Mouse (Mus musculus): ENCODE data around the gene Srsf2. TPM values are rescaled to one million over a fixed set of nuclear protein-coding genes. Genes with fewer than 3 reads are reported as not detected.

Gene Srsf2
- polyA plus RNA-seq, 1 experiment, result 109 TPM

DNA sequence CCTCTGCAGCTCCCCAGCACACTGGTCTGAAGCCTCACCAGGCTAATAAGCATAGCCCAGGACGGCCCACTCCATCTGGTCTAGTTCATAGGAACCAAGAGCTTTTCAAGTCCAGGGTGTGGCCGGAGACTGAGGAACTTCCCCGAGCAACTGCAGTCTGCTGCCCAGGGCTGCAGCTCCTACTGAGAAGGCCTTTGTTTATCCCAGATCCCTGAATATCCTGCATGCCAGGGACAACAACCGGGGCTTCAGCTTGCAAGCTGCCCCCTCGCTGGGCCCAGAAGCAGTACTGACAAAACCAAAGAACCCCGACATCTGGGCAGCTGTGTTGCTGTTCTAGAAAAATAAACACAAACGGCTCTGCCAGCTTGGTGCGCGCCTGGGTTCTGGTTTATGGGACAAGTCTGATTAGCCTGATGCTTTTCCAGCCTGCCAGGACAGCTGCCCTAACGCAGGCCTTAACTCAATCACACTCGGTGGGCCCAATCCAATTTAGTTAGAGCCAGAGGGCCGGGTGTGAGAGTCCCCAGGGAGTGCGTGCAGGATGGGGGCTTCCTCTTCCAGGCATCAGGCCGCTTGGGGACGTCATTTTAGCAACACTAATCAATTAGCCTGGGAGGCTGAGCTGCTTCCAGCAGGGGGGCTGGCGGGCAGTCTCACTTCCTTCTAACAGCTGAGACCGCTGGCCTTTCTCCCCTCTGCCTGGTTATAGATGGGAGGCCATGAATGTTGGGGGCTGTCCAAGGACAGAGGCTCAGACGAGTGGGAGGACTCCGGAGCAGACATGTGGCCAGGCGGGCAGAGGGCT is 38.6 kb downstream of the Srsf2 start:
- H3K4me1 ChIP-seq (ENCODE audit: control insufficient read depth), result peaks cover 10% of the 10 kb centered on the region
- peaks cover 12% of the 10 kb centered on the region for H3K27me3 ChIP-seq (ENCODE audit: control insufficient read depth)
- H3K36me3 ChIP-seq (ENCODE audit: control insufficient read depth), result no peaks in the 10 kb centered on the region
- no peaks in the 10 kb centered on the region for H3K9me3 ChIP-seq (ENCODE audit: control insufficient read depth, low read length)
- H3K4me3 ChIP-seq (replicated peaks), result no peak overlapping the region
- TF ChIP-seq GATA1 (IDR thresholded peaks at IDR 0.05; ENCODE audit: low read length) (no peak), TAL1 (IDR thresholded peaks at IDR 0.05; ENCODE audit: low read length) (no peak)

DNA sequence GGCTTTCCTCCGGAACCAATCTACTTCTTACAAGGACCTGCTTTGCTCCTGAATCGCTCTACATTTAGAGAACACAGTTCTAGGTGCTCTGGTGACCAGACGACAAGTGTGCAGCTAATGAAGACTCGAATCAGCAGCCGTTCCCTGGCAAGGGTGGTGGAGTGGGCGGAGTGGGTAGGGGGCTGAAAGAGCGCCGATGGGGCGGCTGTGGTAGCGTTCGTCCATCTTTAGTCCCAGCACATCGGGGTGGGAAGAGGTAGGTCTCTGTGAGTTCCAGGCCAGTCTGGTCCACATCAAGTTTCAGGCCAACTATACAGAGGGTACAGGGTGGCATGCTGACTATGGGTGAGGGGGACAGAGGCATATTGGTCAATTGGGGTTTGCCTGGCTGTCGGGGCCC is 39.3 kb downstream of the Srsf2 start:
- H3K27me3 ChIP-seq (ENCODE audit: control insufficient read depth), result peaks cover 12% of the 10 kb centered on the region

DNA sequence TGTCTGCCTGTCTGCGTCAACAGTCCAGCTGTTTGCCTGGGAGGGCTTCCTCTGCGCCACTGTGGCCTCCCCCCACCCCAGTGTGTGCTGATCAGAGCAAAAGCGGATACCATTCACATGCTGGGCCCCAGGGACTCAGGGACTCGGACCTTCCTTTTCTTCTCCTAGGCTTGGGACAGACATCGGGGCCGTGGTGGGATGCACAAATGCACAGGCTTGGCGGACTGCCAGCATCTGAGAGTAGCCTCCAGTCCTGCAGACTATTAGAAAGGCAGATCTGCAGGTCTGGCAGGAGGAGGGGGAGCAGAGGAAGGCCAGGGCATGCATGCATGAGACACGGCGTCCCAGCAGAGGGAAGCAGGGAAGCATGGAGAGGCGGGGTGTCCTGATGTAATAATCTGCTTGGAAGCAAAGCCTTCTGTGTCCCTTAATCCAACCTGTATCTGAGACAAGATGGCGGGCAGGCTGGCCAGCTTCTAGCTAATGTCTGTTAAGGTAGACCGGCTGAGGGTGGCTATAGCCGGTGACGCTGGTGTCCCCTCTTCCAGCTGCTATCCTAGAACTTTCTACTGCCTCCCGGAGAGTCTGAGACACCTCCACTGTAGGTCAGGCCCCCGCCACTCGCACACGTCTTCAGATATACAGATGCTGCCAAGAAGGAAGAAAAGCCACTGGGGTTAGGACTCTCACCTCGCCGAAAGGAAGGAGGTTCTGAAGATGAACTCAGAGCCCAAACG is 39.9 kb downstream of the Srsf2 start:
- Histone ChIP-seq H3K4me3 (replicated peaks) (no peak overlapping the region), H3K9me3 (ENCODE audit: control insufficient read depth, low read length) (no peaks in the 10 kb centered on the region), H3K4me1 (ENCODE audit: control insufficient read depth) (peaks cover 10% of the 10 kb centered on the region), H3K36me3 (ENCODE audit: control insufficient read depth) (no peaks in the 10 kb centered on the region), H3K27me3 (ENCODE audit: control insufficient read depth) (peaks cover 12% of the 10 kb centered on the region)
- TF ChIP-seq TAL1 (IDR thresholded peaks at IDR 0.05; ENCODE audit: low read length), result no peak

More for the DNA sequence above, 39.3 kb downstream of the Srsf2 start:
- peaks cover 10% of the 10 kb centered on the region for H3K4me1 ChIP-seq (ENCODE audit: control insufficient read depth)
- H3K36me3 ChIP-seq (ENCODE audit: control insufficient read depth), result no peaks in the 10 kb centered on the region
- TF ChIP-seq TAL1 (IDR thresholded peaks at IDR 0.05; ENCODE audit: low read length), result no peak
- no peak for TF ChIP-seq GATA1 (IDR thresholded peaks at IDR 0.05; ENCODE audit: low read length)
- no peaks in the 10 kb centered on the region for H3K9me3 ChIP-seq (ENCODE audit: control insufficient read depth, low read length)
- H3K4me3 ChIP-seq (replicated peaks), result no peak overlapping the region

DNA sequence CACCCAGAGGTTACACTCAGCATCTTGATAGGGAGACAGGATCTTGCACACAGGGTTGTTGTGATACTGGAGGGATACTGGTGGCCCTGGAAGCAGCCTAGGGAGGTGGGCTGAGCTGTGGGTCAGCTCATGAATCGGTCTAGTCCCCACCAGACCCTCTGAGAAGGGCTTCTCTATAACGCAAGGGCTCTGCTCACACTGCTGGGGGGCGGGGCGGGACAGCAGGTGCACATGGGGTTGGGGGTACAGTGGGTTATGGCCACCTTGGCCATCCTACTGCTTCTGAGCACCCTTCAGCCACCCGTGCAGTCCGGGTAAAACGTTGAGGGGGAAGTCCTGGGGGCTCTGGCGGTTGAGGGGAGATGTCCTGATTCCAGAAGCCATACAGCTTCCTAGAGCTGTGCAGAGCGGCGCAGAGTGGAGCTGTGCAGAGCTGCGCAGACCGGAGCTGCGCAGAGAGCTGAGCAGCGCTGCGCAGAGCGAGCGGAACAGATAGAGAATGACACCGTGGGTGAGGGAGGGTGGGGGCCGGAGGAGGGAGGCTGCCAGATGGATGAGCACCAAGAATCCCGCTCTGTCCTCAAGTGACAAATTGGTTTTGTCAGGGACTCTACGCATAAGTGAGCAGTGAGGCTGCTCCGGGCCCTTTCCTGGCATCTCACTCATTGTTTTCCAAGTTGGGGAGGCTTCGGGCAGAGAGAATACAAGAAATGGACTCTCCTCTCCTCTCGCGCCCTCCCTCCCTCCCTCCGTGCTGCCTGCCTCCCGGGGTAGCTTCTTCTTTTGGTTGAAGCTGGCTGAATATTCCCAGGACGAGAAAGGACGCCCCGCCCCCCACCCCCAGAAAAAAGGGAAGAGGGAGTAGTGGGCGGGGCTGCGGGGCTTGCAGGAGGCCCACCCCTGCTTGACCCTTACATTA is 41.7 kb downstream of the Srsf2 start:
- H3K27me3 ChIP-seq (ENCODE audit: control insufficient read depth), result peaks cover 12% of the 10 kb centered on the region
- no peak for TF ChIP-seq TAL1 (IDR thresholded peaks at IDR 0.05; ENCODE audit: low read length)
- TF ChIP-seq GATA1 (IDR thresholded peaks at IDR 0.05; ENCODE audit: low read length), result no peak
- no peaks in the 10 kb centered on the region for H3K9me3 ChIP-seq (ENCODE audit: control insufficient read depth, low read length)
- H3K4me3 ChIP-seq (replicated peaks), result no peak overlapping the region
- peaks cover 10% of the 10 kb centered on the region for H3K4me1 ChIP-seq (ENCODE audit: control insufficient read depth)
- H3K36me3 ChIP-seq (ENCODE audit: control insufficient read depth), result no peaks in the 10 kb centered on the region

DNA sequence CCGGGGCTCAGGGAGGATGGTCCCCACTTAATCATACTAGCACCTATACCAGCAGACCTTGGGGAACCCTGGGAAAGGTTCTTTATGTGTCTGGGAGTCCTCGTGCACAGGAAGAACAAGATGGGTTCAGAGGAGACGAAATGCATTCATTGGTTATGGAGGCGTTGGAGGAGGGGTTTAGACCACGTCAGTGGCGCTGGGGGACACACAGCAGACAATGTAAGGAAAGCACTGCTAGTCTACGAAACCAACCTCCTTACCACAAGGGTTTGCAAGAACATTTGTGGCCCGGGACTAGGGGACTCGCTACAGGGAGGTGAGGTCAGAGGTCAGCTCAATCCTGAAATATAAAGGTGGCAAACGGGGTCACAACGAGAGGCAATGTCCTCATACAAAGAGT is 42.4 kb downstream of the Srsf2 start:
- peaks cover 10% of the 10 kb centered on the region for H3K4me1 ChIP-seq (ENCODE audit: control insufficient read depth)
- H3K9me3 ChIP-seq (ENCODE audit: control insufficient read depth, low read length), result no peaks in the 10 kb centered on the region
- H3K36me3 ChIP-seq (ENCODE audit: control insufficient read depth), result no peaks in the 10 kb centered on the region
- H3K4me3 ChIP-seq (replicated peaks), result no peak overlapping the region
- TF ChIP-seq GATA1 (IDR thresholded peaks at IDR 0.05; ENCODE audit: low read length) (no peak), TAL1 (IDR thresholded peaks at IDR 0.05; ENCODE audit: low read length) (no peak)
- H3K27me3 ChIP-seq (ENCODE audit: control insufficient read depth), result peaks cover 12% of the 10 kb centered on the region

DNA sequence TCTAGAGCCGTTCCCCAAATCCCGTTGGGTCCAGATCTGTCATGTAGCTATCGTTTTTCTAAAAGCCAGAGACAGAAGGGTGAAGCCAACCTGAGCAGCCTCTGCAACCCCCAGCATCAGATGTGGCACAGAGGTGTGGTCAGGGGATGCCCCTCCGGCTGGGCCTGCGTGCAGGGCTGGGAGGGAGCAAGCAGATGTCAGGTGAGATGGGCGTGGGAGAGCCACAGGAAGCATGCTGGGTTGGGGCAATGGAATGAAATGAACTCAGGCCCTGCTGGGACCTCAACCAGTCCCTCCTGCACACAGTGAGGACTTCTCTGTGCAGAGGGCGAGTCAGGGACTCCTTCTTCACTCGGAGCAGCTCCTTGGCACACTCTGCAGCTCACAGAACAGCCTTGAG is 43.4 kb downstream of the Srsf2 start:
- Histone ChIP-seq H3K27me3 (ENCODE audit: control insufficient read depth) (peaks cover 8% of the 10 kb centered on the region), H3K4me1 (ENCODE audit: control insufficient read depth) (peaks cover 6% of the 10 kb centered on the region), H3K4me3 (replicated peaks) (no peak overlapping the region), H3K9me3 (ENCODE audit: control insufficient read depth, low read length) (no peaks in the 10 kb centered on the region), H3K36me3 (ENCODE audit: control insufficient read depth) (no peaks in the 10 kb centered on the region)
- no peak for TF ChIP-seq GATA1 (IDR thresholded peaks at IDR 0.05; ENCODE audit: low read length)
- no peak for TF ChIP-seq TAL1 (IDR thresholded peaks at IDR 0.05; ENCODE audit: low read length)

DNA sequence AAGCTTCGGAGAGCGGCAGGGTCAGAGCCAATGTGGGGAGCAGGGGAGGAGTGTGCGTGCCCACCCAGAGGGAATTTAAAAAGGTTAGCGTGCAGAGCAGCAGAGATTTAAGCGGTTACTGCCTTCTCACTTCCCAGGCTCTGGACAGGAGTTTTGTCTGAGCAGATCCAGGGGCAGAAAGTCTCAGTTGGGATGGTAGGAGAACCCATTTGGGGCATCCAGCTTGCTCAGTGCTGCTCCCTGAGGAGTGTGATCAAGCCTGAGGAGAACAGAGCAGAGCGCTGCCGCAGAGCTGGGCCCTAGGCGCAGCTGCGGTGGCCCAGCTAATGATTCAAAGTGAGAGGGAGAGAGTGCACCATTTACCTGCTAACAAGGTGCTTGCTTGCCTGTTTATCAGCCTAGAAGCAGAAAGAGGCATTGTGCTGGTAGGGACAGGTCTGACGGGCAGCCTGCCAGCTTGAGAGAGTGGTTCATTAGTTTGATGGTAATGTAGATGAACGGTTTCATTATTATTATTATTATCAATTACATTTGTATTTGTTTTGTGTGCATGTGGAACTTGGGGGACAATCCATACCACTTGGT is 44.0 kb downstream of the Srsf2 start:
- Histone ChIP-seq H3K27me3 (ENCODE audit: control insufficient read depth) (peaks cover 8% of the 10 kb centered on the region), H3K9me3 (ENCODE audit: control insufficient read depth, low read length) (no peaks in the 10 kb centered on the region), H3K4me1 (ENCODE audit: control insufficient read depth) (peaks cover 6% of the 10 kb centered on the region), H3K4me3 (replicated peaks) (no peak overlapping the region), H3K36me3 (ENCODE audit: control insufficient read depth) (no peaks in the 10 kb centered on the region)
- TF ChIP-seq GATA1 (IDR thresholded peaks at IDR 0.05; ENCODE audit: low read length) (no peak), TAL1 (IDR thresholded peaks at IDR 0.05; ENCODE audit: low read length) (no peak)

DNA sequence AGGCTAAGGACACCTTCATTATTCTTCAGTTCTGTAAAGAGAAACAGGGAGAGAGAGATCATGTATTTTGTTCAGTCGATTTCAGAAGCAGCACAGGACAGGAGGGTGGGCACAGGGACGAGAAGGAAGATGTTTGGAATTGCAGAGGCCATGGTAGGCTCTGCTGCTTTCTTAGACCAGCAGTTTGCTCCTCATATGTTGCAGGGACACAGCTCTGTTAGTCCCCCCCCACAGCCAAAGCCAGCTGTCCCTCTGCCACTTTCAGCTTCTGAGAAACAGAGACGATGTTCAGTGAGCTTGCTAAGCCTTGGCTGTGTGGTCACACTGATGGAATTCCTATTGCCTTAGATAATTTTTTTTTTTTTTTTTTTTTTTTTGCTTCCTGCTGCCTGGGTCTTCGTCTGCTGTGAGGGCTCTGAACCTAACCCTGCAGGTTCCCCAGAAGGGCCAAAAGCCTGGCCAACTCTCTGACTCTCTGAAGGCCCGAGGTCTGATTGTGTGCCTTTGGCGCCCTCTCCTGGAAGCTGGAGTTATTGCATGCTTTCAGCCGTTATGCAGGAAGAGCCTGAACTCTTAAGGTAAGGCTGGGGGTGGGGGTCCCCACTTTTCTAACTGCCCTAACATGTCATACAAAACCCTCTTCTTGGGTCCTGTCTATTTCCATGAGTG is 44.8 kb downstream of the Srsf2 start:
- Histone ChIP-seq H3K9me3 (ENCODE audit: control insufficient read depth, low read length) (no peaks in the 10 kb centered on the region), H3K4me1 (ENCODE audit: control insufficient read depth) (peaks cover 6% of the 10 kb centered on the region), H3K27me3 (ENCODE audit: control insufficient read depth) (peaks cover 8% of the 10 kb centered on the region), H3K36me3 (ENCODE audit: control insufficient read depth) (no peaks in the 10 kb centered on the region), H3K4me3 (replicated peaks) (no peak overlapping the region)
- TF ChIP-seq TAL1 (IDR thresholded peaks at IDR 0.05; ENCODE audit: low read length) (no peak), GATA1 (IDR thresholded peaks at IDR 0.05; ENCODE audit: low read length) (no peak)

All from erythroblast, embryonic 14.5 days (primary cell).